Mouse (Mus musculus) naive thymus-derived CD4-positive, alpha-beta T cell, adult 2 months (primary cell): ENCODE results near the gene Akap6.

Experiments used
- DNase-seq: peaks from one replicate; pipeline ENCODE4 v3.0.0-alpha.2; 2011; ENCODE audit warnings: low read depth

The Akap6 gene

DNA sequence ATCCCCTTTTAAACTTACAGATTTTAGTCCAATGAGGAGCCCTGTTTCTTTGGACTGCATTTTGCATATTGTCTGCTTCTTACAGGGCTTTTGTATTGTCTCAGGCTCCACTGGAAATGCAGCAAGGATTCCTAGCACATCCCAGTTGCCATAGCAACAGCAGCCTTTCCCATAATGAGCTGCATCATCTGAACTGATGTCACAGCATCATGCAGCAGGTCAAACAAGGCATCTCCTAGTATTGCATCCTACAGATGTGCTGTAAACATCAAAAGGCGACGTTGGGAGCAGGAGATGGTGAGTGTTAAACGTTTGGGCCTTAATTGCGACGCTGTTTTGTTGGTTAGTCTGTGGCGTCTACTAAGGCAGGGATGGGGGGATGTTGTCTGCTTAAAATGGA, at the start of gene Akap6:
TSS of gene Akap6 (plus strand) at position 238 of the 400 bp plus-strand sequence.
- DNase-seq: no peak

DNA sequence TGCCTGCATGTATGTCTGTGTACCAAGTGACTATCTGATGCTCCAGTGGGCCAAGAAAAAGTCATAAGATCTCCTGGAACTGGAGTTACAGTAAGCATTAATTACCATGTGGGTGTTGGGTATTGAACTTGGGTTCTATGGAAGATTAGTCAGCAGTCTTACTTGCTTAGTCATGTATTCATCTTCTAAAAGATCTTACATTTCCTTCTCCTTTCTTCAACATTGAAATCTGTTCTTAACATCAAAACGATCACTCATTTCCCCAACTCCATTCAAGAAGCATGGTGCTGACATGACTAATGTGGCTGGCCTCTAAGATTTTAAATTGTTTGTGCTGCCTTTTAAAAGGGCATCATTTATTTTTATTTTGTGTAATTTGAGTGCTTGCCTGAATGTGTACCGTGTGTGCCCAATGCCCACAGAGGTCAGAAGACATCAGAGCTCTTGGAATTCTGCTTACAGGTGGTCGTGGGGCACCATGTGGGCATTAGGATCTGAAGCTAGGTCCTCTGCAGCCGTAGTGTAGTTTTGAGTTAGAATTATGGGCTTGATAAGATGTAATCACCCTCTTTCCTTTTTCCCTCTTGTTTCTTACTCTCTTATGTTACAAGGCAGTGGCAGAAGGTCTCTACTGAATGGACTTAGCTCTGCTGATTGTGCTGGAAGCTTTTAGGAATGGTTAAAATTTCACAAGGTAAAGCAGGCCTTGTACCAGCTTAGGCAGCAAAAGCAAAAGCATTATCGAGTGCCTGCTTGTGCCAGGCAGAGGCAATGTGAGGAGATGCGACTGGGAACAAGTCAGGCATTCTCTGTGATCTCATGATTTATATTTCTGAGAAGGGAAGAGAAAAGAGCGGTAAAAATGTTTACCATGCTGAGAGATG, 36.0 kb upstream of the Akap6 start:
- no peak for DNase-seq

- DNase-seq: no peak
These were observed 34.2 kb upstream of the Akap6 start for GRCm38 (mm10) chr12:52664944-52665343.

GRCm38 (mm10) chr12:52671436-52671835, 27.7 kb upstream of the Akap6 start:
- DNase-seq: no peak

- DNase-seq: no peak
These were observed 27.2 kb upstream of the Akap6 start for GRCm38 (mm10) chr12:52671943-52672342.

GRCm38 (mm10) chr12:52673361-52673960, 25.7 kb upstream of the Akap6 start:
- DNase-seq: no peak

DNA sequence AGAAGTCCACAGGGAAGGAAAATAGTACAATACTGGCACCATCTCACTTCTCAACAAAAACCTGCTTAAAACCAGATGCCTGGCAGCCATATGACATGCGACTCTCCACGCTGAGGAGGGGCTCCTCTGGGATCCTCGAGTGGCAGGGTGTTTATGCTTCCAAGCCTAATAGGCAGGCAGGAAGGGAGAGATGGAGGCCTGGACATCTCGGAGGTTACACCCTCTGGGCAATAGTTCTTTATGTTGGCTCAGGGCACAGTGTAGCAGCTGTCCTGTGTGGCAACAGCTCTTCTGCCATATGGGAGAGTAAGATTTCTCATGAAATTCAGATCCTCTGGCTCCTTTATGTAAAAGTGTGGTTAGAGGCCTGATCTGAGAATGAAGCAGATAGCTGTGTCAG, 24.2 kb upstream of the Akap6 start:
- DNase-seq: no peak

- no peak for DNase-seq
These were observed 11.8 kb upstream of the Akap6 start for GRCm38 (mm10) chr12:52687355-52687754.

GRCm38 (mm10) chr12:52688712-52689111, 10.5 kb upstream of the Akap6 start:
- no peak for DNase-seq

DNA sequence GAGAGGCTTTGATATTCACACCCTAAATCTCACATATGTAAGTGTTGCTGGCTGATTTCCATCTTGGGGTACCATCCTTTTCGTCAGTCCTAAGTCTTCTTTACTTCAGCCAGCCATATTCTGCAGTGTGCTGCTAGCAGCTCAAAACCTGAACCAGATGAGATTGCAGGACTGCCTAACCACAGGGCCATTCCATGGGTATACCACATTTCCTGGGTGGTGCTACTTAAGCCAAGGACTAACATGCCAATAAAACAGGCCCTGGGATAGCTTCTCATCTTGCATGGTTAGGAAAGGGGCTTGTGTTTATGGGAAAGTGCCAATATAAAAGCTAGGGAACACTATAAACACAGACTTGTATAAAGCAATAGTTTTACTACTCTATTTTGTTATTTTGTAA, 7.6 kb upstream of the Akap6 start:
- DNase-seq: no peak

DNA sequence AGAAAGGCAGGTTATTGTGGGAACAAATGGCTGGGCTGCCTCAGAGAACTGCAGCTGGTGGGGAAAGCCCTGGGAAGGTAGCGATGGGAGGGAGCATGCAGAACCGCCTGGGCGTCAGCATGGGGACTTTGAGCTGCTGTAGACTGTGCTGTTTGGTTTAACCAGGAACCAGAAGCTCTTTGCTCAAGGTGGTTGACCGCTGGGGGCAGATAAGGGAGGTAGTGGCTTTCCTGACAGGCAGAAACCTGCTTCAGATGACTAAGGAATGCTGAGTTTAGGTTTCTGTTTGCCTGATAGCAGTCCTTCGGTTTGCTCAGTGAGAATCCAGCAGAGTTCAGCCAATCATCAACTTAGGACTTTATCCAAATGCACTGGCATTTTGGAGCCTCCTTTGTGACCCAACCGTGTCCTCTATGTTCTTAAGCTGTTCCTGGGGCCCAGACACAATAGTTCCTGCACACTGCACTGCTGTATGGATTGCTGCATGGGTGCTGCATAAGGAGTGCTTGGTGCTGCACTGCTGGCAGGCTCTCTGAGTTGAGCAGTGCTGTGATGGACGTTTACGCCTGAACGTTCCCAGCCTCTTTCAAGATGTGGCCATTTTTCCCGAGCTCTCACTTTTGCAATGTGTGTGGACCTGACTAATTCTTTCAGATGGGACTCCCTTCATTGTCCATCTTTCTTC, 6.8 kb upstream of the Akap6 start:
- no peak for DNase-seq

- no peak for DNase-seq
These were observed 1.6 kb upstream of the Akap6 start for GRCm38 (mm10) chr12:52697407-52698109.

- no peak for DNase-seq
These were observed 780 bp upstream of the Akap6 start for GRCm38 (mm10) chr12:52698276-52698930.

GRCm38 (mm10) chr12:52699961-52700696, 946 bp downstream of the Akap6 start:
- DNase-seq: no peak

GRCm38 (mm10) chr12:52700697-52701191, 1.6 kb downstream of the Akap6 start:
- no peak for DNase-seq

- peak; percentile 54 for DNase-seq
These were observed 2.0 kb downstream of the Akap6 start for GRCm38 (mm10) chr12:52701201-52701641.

- DNase-seq: no peak
These were observed 3.3 kb downstream of the Akap6 start for GRCm38 (mm10) chr12:52702368-52702967.

DNA sequence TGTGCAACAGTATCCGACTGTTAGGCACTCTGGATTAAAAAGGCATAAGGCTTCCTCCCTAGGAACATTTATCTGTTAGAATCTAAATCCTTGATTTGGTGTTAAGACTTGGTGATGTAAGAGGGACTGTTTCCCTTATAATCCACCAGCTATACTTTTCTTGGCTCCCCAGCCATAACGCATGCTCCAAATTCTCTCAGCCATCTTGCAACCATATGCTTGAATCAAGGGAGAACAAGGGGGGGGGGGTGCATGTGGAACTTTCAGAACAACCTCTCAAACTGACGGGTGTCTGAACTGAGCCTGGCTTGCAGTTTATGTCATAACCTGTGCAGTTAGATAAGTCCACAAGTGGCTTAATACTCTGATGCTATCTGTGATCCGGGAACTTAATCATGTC, 4.9 kb downstream of the Akap6 start:
- DNase-seq: no peak

GRCm38 (mm10) chr12:52704810-52705209, 5.6 kb downstream of the Akap6 start:
- DNase-seq: no peak

DNA sequence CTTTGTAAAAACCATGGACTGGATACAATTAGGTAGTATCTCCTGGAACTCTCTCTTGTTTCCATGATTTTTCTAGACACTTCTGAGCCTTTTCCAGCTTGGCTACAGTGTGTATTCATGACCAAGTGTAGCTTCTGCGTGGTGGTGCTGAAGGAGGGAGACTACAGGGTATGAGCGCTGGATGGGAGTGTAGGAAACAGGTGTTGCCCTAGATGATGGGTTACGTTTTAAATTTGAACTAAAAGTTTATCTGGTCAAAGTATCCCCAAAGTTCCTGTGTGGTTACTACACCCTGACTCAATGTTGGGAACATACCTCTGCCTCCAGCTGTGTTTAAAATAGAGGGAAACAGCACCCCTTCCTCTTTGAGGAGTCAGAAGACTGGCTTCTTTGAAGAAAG, 12.2 kb downstream of the Akap6 start:
- no peak for DNase-seq
